Mouse (Mus musculus) gonadal fat pad, adult 2 months (tissue): ENCODE results near the gene Fa2h. TPM values are rescaled to one million over a fixed set of nuclear protein-coding genes. Genes with fewer than 3 reads are reported as not detected.
"Not testable (repeated sequence)": the region's sequence is repeated elsewhere in the genome, so short reads cannot be mapped to it uniquely, and the experiment has no call there.

Source experiments
- DNase-seq: peaks from one replicate; pipeline ENCODE4 v3.0.0-alpha.2; 2012; ENCODE audit warnings: low read depth
- polyA plus RNA-seq: library from polyadenylated mRNA; depleted of rRNA; stranded (reverse); fragments of >200 nt; gene quantifications from 2 replicates; pipeline ENCODE4 v1.2.3, GENCODE M21; 2012

Gene Fa2h
- polyA plus RNA-seq, 1 experiment = 11.3 TPM

GRCm38 (mm10) chr8:111358905-111359304, 34.7 kb downstream of the Fa2h start:
- DNase-seq = no peak

- no peak for DNase-seq
Observed at GRCm38 (mm10) chr8:111357433-111357832, 36.2 kb downstream of the Fa2h start.

- no peak for DNase-seq
Observed at GRCm38 (mm10) chr8:111353497-111353896, 40.1 kb downstream of the Fa2h start.

GRCm38 (mm10) chr8:111352289-111352688, 41.3 kb downstream of the Fa2h start:
- DNase-seq = no peak

GRCm38 (mm10) chr8:111350577-111350976, 43.0 kb downstream of the Fa2h start:
- DNase-seq = no peak

- no peak for DNase-seq
Observed at GRCm38 (mm10) chr8:111343225-111343624, 50.4 kb downstream of the Fa2h start.

GRCm38 (mm10) chr8:111340186-111340585, 53.4 kb downstream of the Fa2h start:
- no peak for DNase-seq

GRCm38 (mm10) chr8:111338370-111339208, 55.0 kb downstream of the Fa2h start:
- DNase-seq = no peak

GRCm38 (mm10) chr8:111337890-111338347, 55.7 kb downstream of the Fa2h start, which contains the start of gene Mlkl:
TSS of gene Mlkl (minus strand) at chr8:111338177.
- no peak for DNase-seq

- DNase-seq = no peak
Observed at GRCm38 (mm10) chr8:111337311-111337889, 56.2 kb downstream of the Fa2h start.

- DNase-seq = no peak
Observed at GRCm38 (mm10) chr8:111336692-111337091, 56.9 kb downstream of the Fa2h start.

- DNase-seq = no peak
Observed at GRCm38 (mm10) chr8:111325222-111325790, 68.3 kb downstream of the Fa2h start.

GRCm38 (mm10) chr8:111314729-111315128, 78.9 kb downstream of the Fa2h start:
- DNase-seq = no peak

GRCm38 (mm10) chr8:111313961-111314360, 79.7 kb downstream of the Fa2h start:
- not testable (repeated sequence) for DNase-seq

GRCm38 (mm10) chr8:111312758-111313162, 80.9 kb downstream of the Fa2h start:
- DNase-seq = no peak

- DNase-seq = not testable (repeated sequence)
Observed at GRCm38 (mm10) chr8:111310006-111310405, 83.6 kb downstream of the Fa2h start.

- DNase-seq = no peak
Observed at GRCm38 (mm10) chr8:111305031-111305730, 88.4 kb downstream of the Fa2h start.

GRCm38 (mm10) chr8:111304359-111304758, 89.3 kb downstream of the Fa2h start:
- DNase-seq = no peak

- DNase-seq = not testable (repeated sequence)
Observed at GRCm38 (mm10) chr8:111303076-111303803, 90.4 kb downstream of the Fa2h start.

- DNase-seq = no peak
Observed at GRCm38 (mm10) chr8:111300597-111301546, 92.8 kb downstream of the Fa2h start.
